Mouse (Mus musculus): ENCODE results near the gene Tbc1d5. TPM values are rescaled to one million over a fixed set of nuclear protein-coding genes. Genes with fewer than 3 reads are reported as not detected.

Gene Tbc1d5
- polyA plus RNA-seq (2015; fragmentation: Nextera tagmentation; extraction: Ambion mirVana), result 7.5 and 8.6 TPM in 2 replicates

- Histone ChIP-seq H3K27ac (peak within 1 kb of the TSS; percentile 100), H3K9ac (peak within 1 kb of the TSS; percentile 100), H3K4me1 (peaks cover 11% of the 10 kb centered on the region), H3K4me3 (peak within 1 kb of the TSS; percentile 91), H3K4me2 (peak within 1 kb of the TSS; percentile 63), H3K9me3 (no peaks in the 10 kb centered on the region), H3K27me3 (replicated peaks) (no peaks in the 10 kb centered on the region), H3K36me3 (replicated peaks) (no peaks in the 10 kb centered on the region)
- 3% methylated on average over 53 of the region's 54 CpGs for WGBS
- peak; percentile 97 for ATAC-seq (replicated peaks)
Observed at GRCm38 (mm10) chr17:51179195-51179953, at the start of gene Tbc1d5. Gene Tbc1d5 (minus strand): TSS chr17:51179352.

- Histone ChIP-seq H3K36me3 (replicated peaks) (no peaks in the 10 kb centered on the region), H3K9ac (no peak overlapping the region), H3K4me3 (no peak overlapping the region), H3K9me3 (no peaks in the 10 kb centered on the region), H3K27me3 (replicated peaks) (no peaks in the 10 kb centered on the region), H3K4me1 (0 out of 2 replicates have a peak, but pooled peaks cover 3% of the 10 kb centered on the region), H3K27ac (no peak overlapping the region), H3K4me2 (no peak overlapping the region)
- no peak for ATAC-seq (replicated peaks)
- WGBS, result 93% methylated on average over 1 of the region's 1 CpGs
Observed at GRCm38 (mm10) chr17:51226056-51226455, 46.9 kb upstream of the Tbc1d5 start.

GRCm38 (mm10) chr17:51223152-51223551 lies 44.0 kb upstream of the Tbc1d5 start:
- Histone ChIP-seq H3K27me3 (replicated peaks) (no peaks in the 10 kb centered on the region), H3K27ac (no peak overlapping the region), H3K9ac (no peak overlapping the region), H3K9me3 (no peaks in the 10 kb centered on the region), H3K4me2 (no peak overlapping the region), H3K4me3 (no peak overlapping the region), H3K4me1 (0 out of 2 replicates have a peak, but pooled peaks cover 3% of the 10 kb centered on the region), H3K36me3 (replicated peaks) (no peaks in the 10 kb centered on the region)
- 9% methylated on average over 4 of the region's 4 CpGs for WGBS
- no peak for ATAC-seq (replicated peaks)

GRCm38 (mm10) chr17:51221075-51221474 lies 41.9 kb upstream of the Tbc1d5 start:
- ATAC-seq (replicated peaks), result no peak
- WGBS, result 87% methylated on average over 7 of the region's 7 CpGs

GRCm38 (mm10) chr17:51219897-51220296 lies 40.7 kb upstream of the Tbc1d5 start:
- 95% methylated on average over 3 of the region's 3 CpGs for WGBS
- Histone ChIP-seq H3K27ac (no peak overlapping the region), H3K9ac (no peak overlapping the region), H3K36me3 (replicated peaks) (no peaks in the 10 kb centered on the region), H3K4me1 (0 out of 2 replicates have a peak, but pooled peaks cover 3% of the 10 kb centered on the region), H3K4me2 (no peak overlapping the region), H3K27me3 (replicated peaks) (no peaks in the 10 kb centered on the region), H3K9me3 (no peaks in the 10 kb centered on the region), H3K4me3 (no peak overlapping the region)
- ATAC-seq (replicated peaks), result no peak

More at GRCm38 (mm10) chr17:51221075-51221474, 41.9 kb upstream of the Tbc1d5 start:
- Histone ChIP-seq H3K4me3 (no peak overlapping the region), H3K27me3 (replicated peaks) (no peaks in the 10 kb centered on the region), H3K27ac (no peak overlapping the region), H3K9me3 (no peaks in the 10 kb centered on the region), H3K4me1 (0 out of 2 replicates have a peak, but pooled peaks cover 3% of the 10 kb centered on the region), H3K36me3 (replicated peaks) (no peaks in the 10 kb centered on the region), H3K4me2 (no peak overlapping the region), H3K9ac (no peak overlapping the region)

GRCm38 (mm10) chr17:51216426-51216825 lies 37.3 kb upstream of the Tbc1d5 start:
- Histone ChIP-seq H3K27ac (no peak overlapping the region), H3K4me2 (no peak overlapping the region), H3K9me3 (no peaks in the 10 kb centered on the region), H3K9ac (no peak overlapping the region), H3K27me3 (replicated peaks) (no peaks in the 10 kb centered on the region), H3K4me1 (no peaks in the 10 kb centered on the region), H3K36me3 (replicated peaks) (no peaks in the 10 kb centered on the region), H3K4me3 (no peak overlapping the region)
- WGBS, result 93% methylated on average over 6 of the region's 6 CpGs
- no peak for ATAC-seq (replicated peaks)

GRCm38 (mm10) chr17:51209565-51209964 lies 30.4 kb upstream of the Tbc1d5 start:
- H3K27me3 ChIP-seq (replicated peaks), result no peaks in the 10 kb centered on the region
- no peak overlapping the region for H3K9ac ChIP-seq
- no peaks in the 10 kb centered on the region for H3K36me3 ChIP-seq (replicated peaks)
- no peaks in the 10 kb centered on the region for H3K9me3 ChIP-seq
- H3K4me3 ChIP-seq, result no peak overlapping the region
- 92% methylated on average over 2 of the region's 2 CpGs for WGBS
- no peak for ATAC-seq (replicated peaks)
- H3K4me1 ChIP-seq, result no peaks in the 10 kb centered on the region
- H3K4me2 ChIP-seq, result no peak overlapping the region
- H3K27ac ChIP-seq, result no peak overlapping the region

GRCm38 (mm10) chr17:51204643-51205042 lies 25.5 kb upstream of the Tbc1d5 start:
- no peak for ATAC-seq (replicated peaks)
- Histone ChIP-seq H3K4me3 (no peak overlapping the region), H3K36me3 (replicated peaks) (no peaks in the 10 kb centered on the region), H3K9me3 (no peaks in the 10 kb centered on the region), H3K4me1 (no peaks in the 10 kb centered on the region), H3K9ac (no peak overlapping the region), H3K27ac (no peak overlapping the region), H3K4me2 (no peak overlapping the region), H3K27me3 (replicated peaks) (no peaks in the 10 kb centered on the region)
- 77% methylated on average over 2 of the region's 2 CpGs for WGBS

- no peak for ATAC-seq (replicated peaks)
- H3K9me3 ChIP-seq, result no peaks in the 10 kb centered on the region
- WGBS, result 73% methylated on average over 2 of the region's 2 CpGs
- no peak overlapping the region for H3K4me2 ChIP-seq
- no peak overlapping the region for H3K4me3 ChIP-seq
- no peaks in the 10 kb centered on the region for H3K4me1 ChIP-seq
- no peaks in the 10 kb centered on the region for H3K27me3 ChIP-seq (replicated peaks)
- H3K36me3 ChIP-seq (replicated peaks), result no peaks in the 10 kb centered on the region
- no peak overlapping the region for H3K9ac ChIP-seq
- H3K27ac ChIP-seq, result no peak overlapping the region
Observed at GRCm38 (mm10) chr17:51195561-51195960, 16.4 kb upstream of the Tbc1d5 start.

- H3K36me3 ChIP-seq (replicated peaks), result no peaks in the 10 kb centered on the region
- WGBS, result 88% methylated on average over 2 of the region's 2 CpGs
- H3K4me1 ChIP-seq, result no peaks in the 10 kb centered on the region
Observed at GRCm38 (mm10) chr17:51194787-51195186, 15.6 kb upstream of the Tbc1d5 start.

GRCm38 (mm10) chr17:51191381-51191780 lies 12.2 kb upstream of the Tbc1d5 start:
- no peaks in the 10 kb centered on the region for H3K9me3 ChIP-seq
- H3K4me3 ChIP-seq, result no peak overlapping the region
- no peaks in the 10 kb centered on the region for H3K36me3 ChIP-seq (replicated peaks)
- no peak overlapping the region for H3K9ac ChIP-seq
- H3K4me2 ChIP-seq, result no peak overlapping the region
- no peak for ATAC-seq (replicated peaks)
- no peaks in the 10 kb centered on the region for H3K4me1 ChIP-seq
- H3K27ac ChIP-seq, result no peak overlapping the region
- WGBS, result 91% methylated on average over 1 of the region's 1 CpGs
- no peaks in the 10 kb centered on the region for H3K27me3 ChIP-seq (replicated peaks)

More at GRCm38 (mm10) chr17:51194787-51195186, 15.6 kb upstream of the Tbc1d5 start:
- ATAC-seq (replicated peaks), result no peak
- Histone ChIP-seq H3K4me2 (no peak overlapping the region), H3K27ac (no peak overlapping the region), H3K4me3 (no peak overlapping the region), H3K9ac (no peak overlapping the region), H3K9me3 (no peaks in the 10 kb centered on the region), H3K27me3 (replicated peaks) (no peaks in the 10 kb centered on the region)

- H3K4me3 ChIP-seq, result no peak overlapping the region
- no peak overlapping the region for H3K4me2 ChIP-seq
- no peaks in the 10 kb centered on the region for H3K9me3 ChIP-seq
- H3K4me1 ChIP-seq, result peaks cover 7% of the 10 kb centered on the region
- no peaks in the 10 kb centered on the region for H3K27me3 ChIP-seq (replicated peaks)
- H3K27ac ChIP-seq, result no peak overlapping the region
- ATAC-seq (replicated peaks), result no peak
- H3K9ac ChIP-seq, result no peak overlapping the region
- H3K36me3 ChIP-seq (replicated peaks), result no peaks in the 10 kb centered on the region
- WGBS, result 89% methylated on average over 2 of the region's 2 CpGs
Observed at GRCm38 (mm10) chr17:51182715-51183114, 3.6 kb upstream of the Tbc1d5 start.
